Mouse (Mus musculus) C2C12 (cell line): ENCODE results near the gene Rfx1. TPM values are rescaled to one million over a fixed set of nuclear protein-coding genes. Genes with fewer than 3 reads are reported as not detected.

Source experiments
- H3K27me3 ChIP-seq: one replicate; pipeline ENCODE4 v1.6.1; 2011; ENCODE audit not compliant: control insufficient read depth, insufficient read depth, insufficient read length
- H3K36me3 ChIP-seq: one replicate; pipeline ENCODE4 v1.6.1; 2011; ENCODE audit not compliant: control insufficient read depth, insufficient read depth
- H3K4me3 ChIP-seq: one replicate; pipeline ENCODE4 v1.5.1; 2011; ENCODE audit warnings: mild to moderate bottlenecking, control low read depth; ENCODE audit not compliant: poor library complexity, insufficient read depth, severe bottlenecking
- H3K79me2 ChIP-seq: one replicate; pipeline ENCODE4 v1.6.1; 2011; ENCODE audit not compliant: control insufficient read depth, insufficient read depth
- H3K79me3 ChIP-seq: one replicate; pipeline ENCODE4 v1.6.1; 2011; ENCODE audit warnings: low read depth, control low read depth
- H3ac ChIP-seq: one replicate; pipeline ENCODE3; 2011; ENCODE audit warnings: low read depth; ENCODE audit not compliant: control insufficient read depth, insufficient read length
- CEBPB ChIP-seq: IDR thresholded peaks from one replicate; pipeline ENCODE4 v1.6.1; 2011; ENCODE audit warnings: low read depth, mild to moderate bottlenecking, control low read depth, moderate library complexity
- CTCF ChIP-seq: IDR thresholded peaks from one replicate; pipeline ENCODE4 v1.5.1; 2011; ENCODE audit not compliant: control insufficient read depth, insufficient read depth, insufficient read length
- FOSL1 ChIP-seq: IDR thresholded peaks from one replicate; pipeline ENCODE4 v1.8.0; 2011; ENCODE audit warnings: mild to moderate bottlenecking, low read length; ENCODE audit not compliant: poor library complexity, insufficient read depth, severe bottlenecking
- MAX ChIP-seq: IDR thresholded peaks from one replicate; pipeline ENCODE4 v1.6.1; 2011; ENCODE audit warnings: mild to moderate bottlenecking, control low read depth
- MYOD1 ChIP-seq: IDR thresholded peaks from one replicate; pipeline ENCODE4 v1.6.1; 2011; ENCODE audit warnings: low read depth; ENCODE audit not compliant: control insufficient read depth, insufficient read length
- MYOG ChIP-seq: IDR thresholded peaks from one replicate; pipeline ENCODE4 v1.6.1; 2011; ENCODE audit not compliant: control insufficient read depth, insufficient read length; ENCODE audit errors: extremely low read depth
- USF1 ChIP-seq: IDR thresholded peaks from one replicate; pipeline ENCODE4 v1.6.1; 2011; ENCODE audit warnings: low read depth, mild to moderate bottlenecking, control low read depth, moderate library complexity
- polyA plus RNA-seq: library from polyadenylated mRNA; unstranded; fragments of >200 nt; fragmentation: generic; extraction: Trizol; gene quantifications from one replicate; pipeline ENCODE4 v1.2.1, GENCODE M21; 2012; ENCODE audit warnings: missing spikeins

The Rfx1 gene
- polyA plus RNA-seq, 1 experiment, result 9.8 TPM

DNA sequence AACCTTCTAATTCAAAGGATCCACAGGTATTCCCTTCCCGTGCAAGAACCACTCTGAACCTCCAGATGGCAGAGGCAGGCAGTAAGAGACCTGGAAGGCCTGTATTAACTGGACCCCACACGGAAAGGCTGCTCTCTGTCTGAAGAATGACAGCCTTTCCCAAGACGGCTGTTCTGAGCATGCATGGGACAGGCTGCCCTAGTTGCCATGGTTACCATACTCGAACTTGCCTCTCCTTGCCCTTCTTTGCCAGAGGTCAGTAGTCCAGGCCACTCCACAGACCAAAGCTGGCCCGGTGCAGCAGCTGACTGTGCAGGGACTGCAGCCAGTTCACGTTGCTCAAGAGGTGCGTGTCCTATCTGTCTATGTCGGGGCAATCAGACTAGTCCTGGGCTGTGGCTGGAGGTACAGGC lies 17.2 kb downstream of the Rfx1 start:
- no peak overlapping the region for H3ac ChIP-seq
- no peaks in the 10 kb centered on the region for H3K79me2 ChIP-seq
- no peak overlapping the region for H3K4me3 ChIP-seq
- no peaks in the 10 kb centered on the region for H3K79me3 ChIP-seq
- H3K27me3 ChIP-seq, result no peaks in the 10 kb centered on the region
- H3K36me3 ChIP-seq, result peaks cover 28% of the 10 kb centered on the region
- no peak for TF ChIP-seq CTCF
- TF ChIP-seq FOSL1, result no peak
- no peak for TF ChIP-seq USF1
- TF ChIP-seq CEBPB, result no peak
- TF ChIP-seq MYOD1, result no peak
- no peak for TF ChIP-seq MYOG
- TF ChIP-seq MAX, result no peak

- TF ChIP-seq MAX (no peak), MYOD1 (no peak), MYOG (no peak), USF1 (no peak), CEBPB (no peak), FOSL1 (no peak), CTCF (no peak)
- Histone ChIP-seq H3K4me3 (no peak overlapping the region), H3K27me3 (no peaks in the 10 kb centered on the region), H3K36me3 (peaks cover 29% of the 10 kb centered on the region), H3ac (no peak overlapping the region), H3K79me3 (no peaks in the 10 kb centered on the region), H3K79me2 (no peaks in the 10 kb centered on the region)
Observed at GRCm38 (mm10) chr8:84084341-84085115, 17.9 kb downstream of the Rfx1 start.

DNA sequence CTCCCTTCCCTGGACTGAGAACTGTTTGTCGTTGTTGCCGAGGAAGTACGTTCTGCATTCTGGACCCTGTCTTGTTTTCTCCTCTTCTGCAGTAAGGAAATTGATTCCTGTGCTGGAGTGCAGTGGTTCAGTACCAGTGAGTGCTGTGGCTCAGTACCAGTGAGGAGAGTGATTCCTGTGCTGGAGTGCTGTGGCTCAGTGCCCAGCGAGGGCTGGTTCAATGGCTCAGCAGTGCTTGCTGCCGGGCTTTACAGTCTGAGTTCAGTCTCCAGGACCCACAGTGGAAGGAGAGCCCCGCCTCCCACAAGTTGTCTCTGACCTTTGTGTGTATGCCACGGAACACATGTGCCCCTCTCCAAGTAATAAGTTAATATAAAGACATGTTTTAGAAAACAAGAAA lies 20.5 kb downstream of the Rfx1 start:
- TF ChIP-seq CEBPB, result no peak
- TF ChIP-seq MAX, result no peak
- no peak for TF ChIP-seq MYOD1
- no peak for TF ChIP-seq MYOG
- no peak for TF ChIP-seq USF1
- TF ChIP-seq CTCF, result no peak
- no peak for TF ChIP-seq FOSL1
- H3K36me3 ChIP-seq, result peaks cover 36% of the 10 kb centered on the region

GRCm38 (mm10) chr8:84087821-84088220 lies 21.2 kb downstream of the Rfx1 start:
- H3ac ChIP-seq, result no peak overlapping the region
- no peak for TF ChIP-seq MYOD1
- no peak for TF ChIP-seq FOSL1
- no peak for TF ChIP-seq CEBPB
- no peak for TF ChIP-seq MAX
- no peak for TF ChIP-seq USF1
- no peaks in the 10 kb centered on the region for H3K79me2 ChIP-seq
- no peak overlapping the region for H3K4me3 ChIP-seq
- H3K36me3 ChIP-seq, result peaks cover 40% of the 10 kb centered on the region
- no peaks in the 10 kb centered on the region for H3K27me3 ChIP-seq
- no peaks in the 10 kb centered on the region for H3K79me3 ChIP-seq

More for the DNA sequence above, 20.5 kb downstream of the Rfx1 start:
- Histone ChIP-seq H3K27me3 (no peaks in the 10 kb centered on the region), H3K79me2 (no peaks in the 10 kb centered on the region), H3ac (no peak overlapping the region), H3K79me3 (no peaks in the 10 kb centered on the region), H3K4me3 (no peak overlapping the region)

GRCm38 (mm10) chr8:84089277-84089676 lies 22.6 kb downstream of the Rfx1 start:
- Histone ChIP-seq H3ac (no peak overlapping the region), H3K36me3 (peaks cover 38% of the 10 kb centered on the region), H3K27me3 (no peaks in the 10 kb centered on the region), H3K4me3 (no peak overlapping the region), H3K79me3 (no peaks in the 10 kb centered on the region), H3K79me2 (no peaks in the 10 kb centered on the region)
- TF ChIP-seq MYOG, result no peak
- TF ChIP-seq MAX, result no peak
- TF ChIP-seq CTCF, result no peak
- no peak for TF ChIP-seq FOSL1
- no peak for TF ChIP-seq MYOD1
- no peak for TF ChIP-seq USF1
- no peak for TF ChIP-seq CEBPB

DNA sequence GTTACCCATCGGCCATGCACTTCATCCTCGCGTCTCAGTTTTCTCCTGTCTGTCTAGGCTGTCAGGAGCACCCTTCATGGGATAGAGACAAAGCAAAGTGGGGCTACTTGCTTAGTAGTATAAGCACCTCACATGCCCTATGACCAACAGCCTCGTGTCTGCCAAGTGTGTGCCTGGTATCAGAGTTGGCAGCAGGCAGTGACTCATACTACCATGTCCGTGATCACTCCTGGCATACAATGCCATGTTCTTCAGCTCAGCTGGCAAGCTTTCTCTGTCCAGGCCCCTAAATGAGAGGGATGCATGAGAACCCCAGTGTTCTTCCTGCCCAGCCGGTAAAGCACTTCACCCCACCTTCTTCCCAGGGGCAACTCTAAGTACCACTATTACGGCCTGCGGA lies 24.0 kb downstream of the Rfx1 start:
- no peaks in the 10 kb centered on the region for H3K27me3 ChIP-seq
- H3K79me2 ChIP-seq, result no peaks in the 10 kb centered on the region
- H3K79me3 ChIP-seq, result no peaks in the 10 kb centered on the region
- TF ChIP-seq CTCF, result no peak
- TF ChIP-seq MAX, result no peak
- TF ChIP-seq FOSL1, result no peak
- TF ChIP-seq USF1, result no peak
- no peak for TF ChIP-seq MYOG
- TF ChIP-seq CEBPB, result no peak
- no peak for TF ChIP-seq MYOD1
- H3ac ChIP-seq, result no peak overlapping the region
- H3K36me3 ChIP-seq, result peaks cover 38% of the 10 kb centered on the region
- no peak overlapping the region for H3K4me3 ChIP-seq
